Mouse (Mus musculus) urinary bladder, adult 18-20 months (tissue): ENCODE results near the gene Tspan9.

Experiments used
- DNase-seq, 2 experiments: peaks; one replicate each; pipeline ENCODE4 v3.0.0; 2022; ENCODE audit warnings: low spot score in 2 of 2, mixed read lengths in 2 of 2

Tspan9 gene

GRCm38 (mm10) chr6:128036597-128036996, 106.8 kb downstream of the Tspan9 start:
- no peak for DNase-seq

- DNase-seq = no peak
Measured at GRCm38 (mm10) chr6:128035930-128036309, 107.5 kb downstream of the Tspan9 start.

- peak in 1 of 2 experiments; percentile 26 for DNase-seq
Measured at GRCm38 (mm10) chr6:128035250-128035929, 108.0 kb downstream of the Tspan9 start.

DNA sequence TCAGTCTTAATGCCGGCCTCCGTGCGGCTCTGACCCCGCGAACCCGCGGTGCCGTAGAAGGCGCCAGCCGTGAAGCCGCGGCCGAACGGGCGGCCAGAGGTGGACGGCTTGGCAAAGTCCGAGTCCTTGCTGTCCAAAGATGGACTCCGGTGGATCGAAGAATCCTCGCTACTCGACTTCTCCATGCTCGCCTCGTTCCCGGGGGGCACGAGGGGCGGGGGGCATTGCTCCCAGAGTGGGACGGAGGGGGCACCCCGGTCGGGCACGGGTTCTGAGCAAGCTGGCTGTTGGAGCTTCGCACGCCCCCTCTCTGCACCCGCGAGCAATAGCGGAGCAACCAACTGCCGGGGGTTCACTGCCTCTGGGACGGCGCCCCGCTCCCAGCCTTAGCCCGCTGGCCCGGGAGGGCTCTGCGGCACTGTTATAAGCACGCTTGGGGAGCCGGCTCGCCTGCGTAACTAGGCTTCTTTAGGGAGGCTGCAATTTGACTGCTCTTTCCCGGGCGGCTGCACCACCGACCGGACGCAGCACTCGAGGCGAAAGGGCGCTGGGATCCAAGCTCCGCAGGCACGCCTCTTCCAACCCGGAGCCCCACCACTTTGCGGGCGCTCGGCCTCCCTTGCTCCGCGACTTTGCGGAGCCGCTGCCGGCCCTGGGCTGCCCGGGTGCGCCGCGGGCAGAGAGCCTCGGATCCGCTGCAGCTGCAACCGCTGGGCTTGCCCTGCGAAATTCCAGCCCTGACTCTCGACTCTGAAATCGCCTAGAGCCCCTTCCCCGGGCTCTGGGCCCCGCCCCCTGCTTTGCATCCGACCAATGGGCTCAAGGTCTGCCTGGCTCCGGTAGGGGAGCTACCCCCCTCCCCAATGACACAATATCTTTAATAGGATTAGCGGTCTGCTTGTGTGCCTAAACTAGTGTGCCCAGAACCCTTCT, 108.8 kb downstream of the Tspan9 start:
- DNase-seq = peak in 1 of 2 experiments; percentile 40

- no peak for DNase-seq
Measured at GRCm38 (mm10) chr6:128033868-128034250, 109.5 kb downstream of the Tspan9 start.

DNA sequence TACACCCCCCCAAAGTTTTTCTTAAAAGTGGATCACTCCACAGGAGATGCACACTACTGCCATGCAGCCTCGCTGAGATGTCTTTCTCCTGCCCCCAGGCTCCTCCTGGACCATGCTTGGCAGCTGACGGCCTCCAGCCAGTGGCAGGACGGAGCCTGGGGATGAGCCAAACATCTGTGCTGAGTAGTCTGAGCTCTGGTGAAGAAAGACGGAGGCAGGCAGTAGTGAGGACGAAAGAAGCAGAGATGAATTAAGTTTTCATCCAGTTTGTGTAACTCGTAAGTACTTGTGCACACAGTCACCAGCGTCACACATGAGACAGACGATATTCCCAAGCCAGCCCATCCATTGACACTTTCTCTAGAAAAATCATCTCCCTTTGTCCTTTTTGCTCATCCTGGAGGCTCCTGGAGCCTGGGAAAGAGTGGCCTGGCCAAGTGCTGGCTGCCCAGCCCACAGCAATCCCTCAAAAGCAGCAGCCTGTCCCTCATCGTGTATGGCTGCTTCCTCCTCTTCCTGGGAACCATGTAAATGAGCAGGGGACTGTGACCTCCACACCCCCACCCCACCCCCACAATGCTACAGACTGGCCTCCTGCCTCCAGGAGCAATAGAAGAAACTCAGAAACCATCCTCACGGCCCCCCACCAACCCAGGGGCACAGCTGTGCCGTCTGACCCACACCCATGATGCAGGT, 110.1 kb downstream of the Tspan9 start:
- no peak for DNase-seq

- peak; percentile 58 to 89 for DNase-seq
Measured at GRCm38 (mm10) chr6:128032252-128033171, 110.9 kb downstream of the Tspan9 start.

DNA sequence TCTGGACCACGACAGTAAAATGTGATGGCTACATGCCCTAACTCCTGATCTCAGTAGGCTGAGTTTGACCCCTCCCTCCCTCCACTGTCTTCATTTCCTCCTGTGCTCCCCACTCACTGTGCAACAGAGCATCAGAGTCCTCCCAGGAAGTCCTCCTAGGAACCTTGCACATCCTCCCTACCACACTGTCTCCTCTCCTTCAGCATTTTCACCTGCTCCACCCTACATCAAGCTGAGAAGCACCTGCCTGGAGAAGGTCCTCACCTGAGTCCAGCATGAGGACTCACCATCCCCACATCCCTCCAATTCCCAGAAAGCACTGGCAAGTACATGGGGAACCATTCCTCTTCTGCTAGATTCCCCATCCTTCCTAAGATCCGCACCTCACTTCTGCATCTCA, 111.8 kb downstream of the Tspan9 start:
- DNase-seq = no peak

DNA sequence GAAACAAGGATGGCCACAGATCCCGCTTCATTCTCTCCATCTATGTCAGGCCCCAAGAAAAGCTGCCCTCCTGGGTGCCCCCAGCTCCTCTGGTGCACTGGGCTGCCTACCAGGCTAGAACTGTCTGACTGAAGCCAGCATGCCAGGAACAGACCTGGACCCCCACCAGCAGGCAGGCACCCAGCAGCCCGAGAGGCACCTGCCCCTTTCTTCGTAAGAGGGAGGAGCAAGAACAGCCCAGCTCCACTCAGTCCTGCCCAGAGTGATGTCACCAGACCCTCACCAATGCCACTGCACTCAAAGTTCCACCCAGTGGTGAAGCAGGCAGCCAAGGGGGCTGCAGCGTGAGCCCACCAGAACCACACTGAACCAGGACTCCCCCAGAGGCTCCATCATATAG, 112.3 kb downstream of the Tspan9 start:
- DNase-seq = no peak

DNA sequence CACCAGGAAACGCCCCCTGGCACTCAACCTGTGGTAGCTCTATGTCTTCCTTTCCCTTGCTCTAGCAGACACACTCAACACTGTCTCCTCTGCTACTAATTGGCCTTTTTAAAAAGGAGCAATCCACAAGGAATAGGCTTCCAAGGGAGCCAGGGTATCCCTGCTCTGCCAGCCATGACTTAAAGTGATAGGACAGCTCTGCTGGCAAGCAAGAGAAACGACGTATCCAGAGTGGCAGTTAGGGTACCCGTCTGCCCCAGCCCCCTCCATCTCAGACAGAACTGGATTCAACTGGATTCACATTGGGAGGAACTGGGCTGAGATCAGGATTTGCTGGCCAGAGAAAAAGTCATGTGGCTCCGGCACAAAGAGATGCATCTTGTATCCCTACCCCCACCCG, 112.9 kb downstream of the Tspan9 start:
- DNase-seq = no peak

DNA sequence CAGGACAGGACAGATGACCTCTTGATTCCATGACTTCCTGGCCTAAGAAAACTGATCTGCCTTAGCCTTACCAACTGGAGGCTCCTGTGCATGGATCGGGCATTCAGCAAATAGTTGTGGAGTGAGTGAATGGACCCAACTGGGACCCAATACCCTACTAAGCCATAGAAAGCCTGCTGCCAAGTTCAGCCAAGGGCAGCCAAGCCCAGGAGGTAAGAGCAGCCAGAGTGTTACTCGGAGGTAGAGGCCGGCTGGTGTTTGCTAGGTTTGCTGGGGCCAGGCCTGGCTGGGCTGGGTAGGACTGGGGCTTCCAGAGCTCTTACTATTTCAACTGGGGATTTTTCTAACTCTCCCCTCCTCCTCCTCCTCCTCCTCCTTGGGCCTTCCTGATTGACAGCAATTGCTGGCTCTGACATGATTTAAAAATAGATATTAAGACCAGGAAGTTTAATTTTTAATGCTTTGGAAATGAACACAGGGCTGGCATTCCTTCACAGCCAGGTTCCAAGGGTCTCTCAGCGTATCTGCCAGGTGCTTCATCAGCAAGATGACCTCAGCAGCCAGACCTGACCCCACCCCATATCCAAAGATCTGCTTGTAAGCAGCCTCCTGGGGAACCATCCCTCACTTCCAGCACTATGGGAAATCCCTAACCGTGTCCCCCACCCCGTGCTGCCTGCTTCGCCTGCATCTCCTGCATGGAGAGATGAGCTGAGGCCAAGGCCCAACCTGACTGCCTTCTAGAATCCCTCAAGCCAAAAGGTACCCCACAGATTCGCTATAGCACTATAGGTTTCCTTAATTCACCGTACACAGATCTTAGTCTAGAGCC, 113.7 kb downstream of the Tspan9 start:
- DNase-seq = no peak

- DNase-seq = no peak
Measured at GRCm38 (mm10) chr6:128028116-128028940, 115.1 kb downstream of the Tspan9 start.

- no peak for DNase-seq
Measured at GRCm38 (mm10) chr6:128025997-128026396, 117.4 kb downstream of the Tspan9 start.

DNA sequence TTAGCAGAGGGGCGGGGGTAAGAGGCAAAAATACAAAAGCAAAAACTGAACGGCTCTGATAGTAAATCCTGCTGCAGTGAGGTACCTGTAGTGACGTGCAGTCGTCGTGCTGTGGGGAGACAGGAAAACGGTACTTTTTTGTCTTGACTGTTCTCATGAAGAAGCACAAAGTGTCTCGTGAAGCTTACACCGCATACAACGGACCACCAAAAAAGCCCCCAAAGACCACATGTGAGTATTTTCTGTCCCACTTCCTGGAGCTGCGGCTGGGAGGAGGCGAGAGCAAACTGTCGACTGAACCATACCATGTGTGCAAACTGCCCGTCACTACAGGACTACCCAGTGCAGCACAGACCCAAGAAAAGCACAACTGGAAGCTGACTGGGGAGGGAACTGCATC, 117.8 kb downstream of the Tspan9 start:
- no peak for DNase-seq

DNA sequence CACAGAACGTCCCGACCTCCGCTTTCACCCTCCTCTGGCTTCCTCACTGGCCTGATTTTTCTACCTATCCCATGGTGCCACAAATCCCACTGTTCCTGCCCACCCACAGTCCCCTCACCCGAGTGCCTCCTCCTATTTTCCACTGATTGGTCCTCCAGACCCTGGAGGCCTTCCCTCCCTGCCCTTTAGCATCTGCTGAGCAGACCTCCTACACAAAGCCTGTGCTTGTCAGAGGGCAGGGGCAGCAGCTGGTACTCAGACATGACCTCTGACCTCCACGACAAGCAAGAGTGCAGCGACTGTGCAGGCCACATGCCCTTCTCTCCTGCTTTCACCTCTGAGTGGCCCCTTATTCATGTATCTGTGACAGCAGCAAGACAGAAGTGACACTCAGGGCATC, 121.2 kb downstream of the Tspan9 start:
- DNase-seq = no peak

- no peak for DNase-seq
Measured at GRCm38 (mm10) chr6:128021931-128022202, 121.5 kb downstream of the Tspan9 start.

- DNase-seq = no peak
Measured at GRCm38 (mm10) chr6:128021106-128021930, 122.1 kb downstream of the Tspan9 start.

- DNase-seq = no peak
Measured at GRCm38 (mm10) chr6:128020521-128021057, 122.8 kb downstream of the Tspan9 start.

DNA sequence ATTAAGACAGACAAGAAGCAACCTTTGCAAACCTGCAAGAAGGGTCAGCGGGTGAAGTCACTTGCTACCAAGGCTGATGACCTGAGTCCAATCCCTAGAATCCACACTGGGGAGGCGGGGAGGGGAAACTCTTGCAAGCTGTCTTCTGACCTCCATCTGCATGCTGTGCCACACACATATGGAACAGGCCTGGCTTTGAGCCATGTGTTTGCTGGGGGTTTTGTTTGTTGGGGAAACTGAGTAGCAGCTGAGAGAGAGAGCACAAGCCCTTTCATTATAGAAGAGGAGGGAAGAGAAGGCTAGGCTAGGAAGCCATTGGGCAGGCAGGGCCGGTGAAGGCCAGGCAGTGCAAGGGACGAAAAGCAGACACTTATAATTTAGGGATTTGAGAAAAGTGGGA, 123.3 kb downstream of the Tspan9 start:
- DNase-seq = no peak
